Mouse (Mus musculus) kidney, embryonic 14.5 days (tissue): ENCODE measurements around the gene Acot11. TPM values are rescaled to one million over a fixed set of nuclear protein-coding genes. Genes with fewer than 3 reads are reported as not detected.
A peak's percentile ranks its signal among the peaks of the same experiment; 100 is the strongest.
"Not testable (repeated sequence)": the region's sequence is repeated elsewhere in the genome, so short reads cannot be mapped to it uniquely, and the experiment has no call there.

ENCODE experiments used
- ATAC-seq: fragments of 200-750 bp; cut with Nextera tagmentation; 2 replicates; pipeline ENCODE4 v1.8.0; 2017; ENCODE audit warnings: moderate number of reproducible peaks, mild to moderate bottlenecking, moderate TSS enrichment, moderate library complexity; ENCODE audit not compliant: low FRiP score, low TSS enrichment
- H3K27ac ChIP-seq: fragments of 300-500 bp; sonication (generic); 2 replicates; pipeline ENCODE4 v1.5.1; 2014; ENCODE audit warnings: low read depth, mild to moderate bottlenecking, low read length, moderate library complexity, mixed read lengths
- H3K27me3 ChIP-seq: fragments of 300-500 bp; sonication (generic); 2 replicates; pipeline ENCODE4 v1.6.1; 2014; ENCODE audit warnings: mild to moderate bottlenecking, low read length; ENCODE audit not compliant: control insufficient read depth, insufficient read depth
- H3K36me3 ChIP-seq: fragments of 300-500 bp; sonication (generic); 2 replicates; pipeline ENCODE4 v1.6.1; 2014; ENCODE audit warnings: low read length, mixed read lengths; ENCODE audit not compliant: control insufficient read depth, insufficient read depth
- H3K4me1 ChIP-seq: fragments of 300-500 bp; sonication (generic); 2 replicates; pipeline ENCODE4 v1.6.1; 2014; ENCODE audit warnings: low read length, mixed read lengths; ENCODE audit not compliant: control insufficient read depth, insufficient read depth
- H3K4me2 ChIP-seq: fragments of 300-500 bp; sonication (generic); replicated peaks from 2 replicates; pipeline ENCODE4 v1.6.1; 2014; ENCODE audit warnings: low read depth, mild to moderate bottlenecking, low read length
- H3K4me3 ChIP-seq: fragments of 300-500 bp; sonication (generic); 2 replicates; pipeline ENCODE4 v1.5.1; 2014; ENCODE audit warnings: mild to moderate bottlenecking, low read length
- H3K9ac ChIP-seq: fragments of 300-500 bp; sonication (generic); 2 replicates; pipeline ENCODE4 v1.6.1; 2014; ENCODE audit warnings: low read depth, mild to moderate bottlenecking, low read length, moderate library complexity
- H3K9me3 ChIP-seq: fragments of 300-500 bp; sonication (generic); 2 replicates; pipeline ENCODE4 v1.6.1; 2016; ENCODE audit warnings: low read length; ENCODE audit not compliant: control insufficient read depth
- whole genome bisulfite sequencing: fragments of 180-500 bp; shearing (Covaris S2); extraction: QIAGEN DNeasy Blood & Tissue Kit; methylation state at CpG from one replicate; pipeline ENCODE4 v1.1.7; 2014; 5-methylcytosine and 5-hydroxymethylcytosine counted together
- polyA plus RNA-seq: library from polyadenylated mRNA; unstranded; fragments of >200 nt; fragmentation: Nextera tagmentation; extraction: Ambion mirVana; gene quantifications from 2 replicates; pipeline ENCODE4 v1.2.1, GENCODE M21; 2014

The Acot11 gene
- polyA plus RNA-seq, 1 experiment from 2014 or later = 2.2 TPM

DNA sequence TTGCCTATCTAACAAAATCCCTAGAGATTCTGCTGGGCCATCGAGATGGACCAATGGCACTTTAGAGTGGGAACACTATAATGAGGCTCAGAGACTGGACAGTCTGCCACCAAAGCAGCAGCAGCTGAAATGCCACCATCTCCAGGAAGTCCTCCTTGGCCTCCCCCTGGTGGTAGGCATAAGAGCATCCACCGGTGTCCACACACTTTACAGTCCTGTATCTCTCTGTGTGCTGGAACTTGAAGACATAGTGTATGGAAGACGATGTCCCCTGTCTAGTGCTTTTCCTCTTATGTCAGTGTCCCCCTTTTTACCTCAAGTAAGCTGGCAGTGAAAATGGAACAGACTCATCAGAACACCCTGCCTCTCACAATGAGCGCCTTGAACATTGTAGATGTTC is 1.0 kb downstream of the Acot11 start:
- Histone ChIP-seq H3K36me3 (no peaks in the 10 kb centered on the region), H3K4me1 (peaks cover 6% of the 10 kb centered on the region; the same call in 1 of the 2 replicates), H3K4me3 (no peak overlapping the region), H3K9me3 (no peaks in the 10 kb centered on the region), H3K4me2 (no peak overlapping the region), H3K27me3 (no peaks in the 10 kb centered on the region), H3K27ac (no peak overlapping the region), H3K9ac (no peak overlapping the region)
- WGBS = 87% methylated on average over 4 of the region's 4 CpGs
- ATAC-seq = no peak

DNA sequence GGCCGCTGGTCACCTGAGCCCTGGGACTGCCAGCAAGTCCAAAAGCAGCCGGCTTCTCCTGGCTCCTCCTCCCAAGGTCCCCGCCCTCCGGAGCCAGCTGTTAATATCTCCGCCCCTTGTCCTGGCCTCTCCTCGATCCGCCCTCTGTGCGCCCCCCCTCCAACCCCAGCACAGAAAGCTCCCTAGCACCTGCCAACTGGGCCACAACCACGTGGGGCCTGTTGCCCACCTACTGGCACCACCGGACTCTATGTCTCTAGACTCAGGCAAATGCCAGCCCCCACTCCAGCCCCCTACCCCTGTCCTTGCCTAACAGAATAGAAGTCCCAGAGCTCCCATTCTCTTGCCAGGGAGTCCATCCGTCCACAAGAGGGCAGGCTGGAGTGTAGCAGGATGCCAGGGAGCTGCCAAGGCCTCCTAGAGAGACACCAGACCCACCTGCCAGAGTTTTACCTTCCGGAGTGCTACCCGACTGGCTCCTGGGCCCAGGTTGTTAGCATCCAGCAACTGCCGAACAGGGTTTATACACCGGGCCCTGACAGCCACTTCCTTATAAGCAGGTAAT is 4.9 kb downstream of the Acot11 start:
- WGBS = 5% methylated on average over 15 of the region's 15 CpGs

DNA sequence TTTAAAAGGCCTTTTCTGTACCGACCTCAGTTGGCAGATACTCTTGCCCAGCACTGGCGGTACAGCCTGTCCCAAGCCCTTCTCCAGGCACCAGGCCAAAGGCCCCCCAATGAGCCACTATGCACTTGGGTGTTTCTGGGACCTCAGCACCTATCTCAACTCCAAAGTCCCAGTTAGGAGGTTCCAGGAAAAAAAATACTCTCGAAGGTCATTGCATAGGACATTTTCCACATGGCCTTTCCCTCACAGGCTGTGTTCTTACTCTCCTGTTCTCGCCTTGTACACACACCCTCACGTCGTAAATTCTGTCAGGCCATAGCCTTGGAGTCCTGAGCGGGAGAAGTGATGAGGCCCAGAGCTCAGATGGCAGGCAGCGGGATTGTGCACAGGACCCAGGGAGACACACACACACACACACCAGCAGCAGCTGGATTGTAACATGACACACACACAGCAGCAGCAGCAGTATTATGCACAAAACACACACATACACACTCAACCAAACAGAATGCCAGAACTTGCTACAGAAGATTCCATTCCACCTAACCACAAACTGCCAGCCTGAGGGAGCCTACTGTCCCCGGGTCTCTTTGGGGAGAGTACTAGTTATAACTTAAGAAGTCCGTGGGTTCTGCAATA is 5.8 kb downstream of the Acot11 start:
- no peaks in the 10 kb centered on the region for H3K9me3 ChIP-seq
- no peak overlapping the region for H3K9ac ChIP-seq
- no peak overlapping the region; the same call in 1 of the 2 replicates for H3K27ac ChIP-seq
- H3K4me2 ChIP-seq = peak overlapping the region; percentile 46; the same call in 1 of the 2 replicates
- 29% methylated on average over 10 of the region's 10 CpGs for WGBS
- no peak for ATAC-seq
- no peaks in the 10 kb centered on the region for H3K36me3 ChIP-seq
- no peaks in the 10 kb centered on the region for H3K27me3 ChIP-seq
- H3K4me1 ChIP-seq = no peaks in the 10 kb centered on the region; the same call in 1 of the 2 replicates
- H3K4me3 ChIP-seq = no peak overlapping the region

More for the DNA sequence above, 4.9 kb downstream of the Acot11 start:
- Histone ChIP-seq H3K36me3 (no peaks in the 10 kb centered on the region), H3K27ac (no peak overlapping the region), H3K9ac (no peak overlapping the region), H3K4me3 (peak overlapping the region; percentile 10; the same call in 1 of the 2 replicates), H3K4me2 (peak overlapping the region; percentile 46), H3K27me3 (no peaks in the 10 kb centered on the region), H3K4me1 (peaks cover 6% of the 10 kb centered on the region; the same call in 1 of the 2 replicates), H3K9me3 (no peaks in the 10 kb centered on the region)
- peak; percentile 80 for ATAC-seq

GRCm38 (mm10) chr4:106795289-106795688 is 9.5 kb downstream of the Acot11 start:
- H3K9ac ChIP-seq = no peak overlapping the region
- H3K27me3 ChIP-seq = no peaks in the 10 kb centered on the region
- 87% methylated on average over 2 of the region's 2 CpGs for WGBS
- H3K9me3 ChIP-seq = no peaks in the 10 kb centered on the region
- H3K4me3 ChIP-seq = no peak overlapping the region
- H3K27ac ChIP-seq = no peak overlapping the region
- no peak for ATAC-seq
- no peaks in the 10 kb centered on the region; the same call in 1 of the 2 replicates for H3K4me1 ChIP-seq
- no peak overlapping the region for H3K4me2 ChIP-seq
- H3K36me3 ChIP-seq = no peaks in the 10 kb centered on the region

- Histone ChIP-seq H3K4me2 (no peak overlapping the region), H3K27me3 (no peaks in the 10 kb centered on the region), H3K36me3 (no peaks in the 10 kb centered on the region), H3K4me3 (no peak overlapping the region), H3K9me3 (no peaks in the 10 kb centered on the region), H3K27ac (no peak overlapping the region), H3K9ac (no peak overlapping the region), H3K4me1 (peaks cover 2% of the 10 kb centered on the region; the same call in 1 of the 2 replicates)
- 92% methylated on average over 7 of the region's 7 CpGs for WGBS
- no peak for ATAC-seq
Observed at GRCm38 (mm10) chr4:106794247-106794646, 10.6 kb downstream of the Acot11 start.

DNA sequence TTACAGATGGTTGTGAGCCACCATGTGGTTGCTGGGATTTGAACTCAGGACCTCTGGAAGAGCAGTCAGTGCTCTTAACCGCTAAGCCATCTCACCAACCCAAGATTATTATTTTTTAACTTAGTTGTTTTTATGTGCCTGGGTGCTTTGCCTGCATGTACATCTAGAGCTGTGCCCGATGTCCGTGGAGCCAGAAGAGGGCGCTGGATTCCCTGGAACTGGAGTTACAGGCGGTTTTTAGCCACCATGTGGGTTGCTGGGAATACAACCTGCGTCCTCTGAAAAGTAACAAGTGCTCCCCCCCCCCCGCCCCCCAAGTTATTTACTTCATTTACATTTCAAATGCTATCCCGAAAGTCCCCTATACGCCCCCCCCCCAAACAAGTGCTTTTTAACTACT is 11.0 kb downstream of the Acot11 start:
- H3K4me3 ChIP-seq, H3K27me3 ChIP-seq, H3K4me2 ChIP-seq, H3K36me3 ChIP-seq, H3K9ac ChIP-seq, H3K27ac ChIP-seq, H3K4me1 ChIP-seq, H3K9me3 ChIP-seq, ATAC-seq: not testable (repeated sequence)
- 94% methylated on average over 9 of the region's 9 CpGs for WGBS

- Histone ChIP-seq H3K4me3 (no peak overlapping the region), H3K4me2 (no peak overlapping the region), H3K27me3 (no peaks in the 10 kb centered on the region), H3K27ac (no peak overlapping the region), H3K4me1 (peaks cover 14% of the 10 kb centered on the region), H3K9me3 (no peaks in the 10 kb centered on the region), H3K36me3 (no peaks in the 10 kb centered on the region), H3K9ac (no peak overlapping the region)
- ATAC-seq = no peak
Observed at GRCm38 (mm10) chr4:106792276-106792675, 12.5 kb downstream of the Acot11 start.

GRCm38 (mm10) chr4:106790938-106791337 is 13.9 kb downstream of the Acot11 start:
- no peak for ATAC-seq
- no peak overlapping the region for H3K4me2 ChIP-seq
- no peak overlapping the region for H3K9ac ChIP-seq
- H3K9me3 ChIP-seq = no peaks in the 10 kb centered on the region
- peaks cover 27% of the 10 kb centered on the region for H3K4me1 ChIP-seq
- 89% methylated on average over 1 of the region's 1 CpGs for WGBS
- no peaks in the 10 kb centered on the region for H3K27me3 ChIP-seq
- no peak overlapping the region for H3K4me3 ChIP-seq
- H3K36me3 ChIP-seq = no peaks in the 10 kb centered on the region
- H3K27ac ChIP-seq = no peak overlapping the region

DNA sequence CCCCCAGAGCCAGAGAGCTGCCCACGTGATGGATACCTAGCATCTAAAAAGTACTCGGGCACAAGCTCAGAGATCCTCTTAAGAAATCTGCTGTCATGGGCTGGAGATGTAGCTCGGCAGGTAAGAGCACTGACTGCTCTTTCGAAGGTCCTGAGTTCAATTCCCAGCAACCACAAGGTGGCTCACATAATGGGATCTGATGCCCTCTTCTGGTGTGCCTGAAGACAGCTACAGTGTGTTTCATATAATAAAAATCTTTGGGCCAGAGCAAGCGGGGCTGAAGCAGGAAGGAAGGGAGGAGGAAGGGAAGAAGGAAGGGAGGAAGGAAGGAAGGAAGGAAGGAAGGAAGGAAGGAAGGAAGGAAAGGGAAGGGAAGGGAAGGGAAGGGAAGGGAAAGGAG is 14.6 kb downstream of the Acot11 start:
- peaks cover 34% of the 10 kb centered on the region for H3K4me1 ChIP-seq
- WGBS = 78% methylated on average over 5 of the region's 5 CpGs
- not testable (repeated sequence) for H3K9me3 ChIP-seq, H3K36me3 ChIP-seq, ATAC-seq, H3K4me3 ChIP-seq, H3K27me3 ChIP-seq, H3K27ac ChIP-seq, H3K4me2 ChIP-seq, H3K9ac ChIP-seq
